Mouse (Mus musculus) megakaryocyte, embryonic 14.5 days (primary cell): ENCODE results near the gene S100a1.

ENCODE experiments used
- FLI1 ChIP-seq: IDR thresholded peaks from 2 replicates; pipeline ENCODE4 v1.6.1; 2012; ENCODE audit warnings: low read length, inconsistent platforms, mixed read lengths
- GATA1 ChIP-seq: IDR thresholded peaks from 3 replicates; pipeline ENCODE4 v1.6.1; 2012; ENCODE audit warnings: mixed read lengths, low read length, inconsistent platforms, borderline replicate concordance

- no peak for TF ChIP-seq GATA1
- no peak for TF ChIP-seq FLI1
Measured at GRCm38 (mm10) chr3:90552231-90552630, 38.0 kb upstream of the S100a1 start.
